Mouse (Mus musculus) E14TG2a.4 (cell line): ENCODE data around the gene Trafd1.
A peak's percentile ranks its signal among the peaks of the same experiment; 100 is the strongest.

Experiments used
- H3K27me3 ChIP-seq: 2 replicates; pipeline ENCODE4 v1.6.1; 2014; ENCODE audit warnings: low read length, control low read depth; ENCODE audit not compliant: insufficient read depth
- H3K36me3 ChIP-seq: 2 replicates; pipeline ENCODE4 v1.6.1; 2014; ENCODE audit warnings: low read length, control low read depth; ENCODE audit not compliant: insufficient read depth
- H3K4me1 ChIP-seq: replicated peaks from 2 replicates; pipeline ENCODE4 v1.6.1; 2014; ENCODE audit warnings: low read depth, low read length, control low read depth
- H3K4me3 ChIP-seq: replicated peaks from 2 replicates; pipeline ENCODE4 v1.5.1; 2014; ENCODE audit warnings: mild to moderate bottlenecking, low read length
- H3K9me3 ChIP-seq: 2 replicates; pipeline ENCODE4 v1.6.1; 2014; ENCODE audit warnings: low read length, control low read depth
- CTCF ChIP-seq: conservative IDR thresholded peaks from 2 replicates; pipeline ENCODE4 v1.5.1; 2014; ENCODE audit warnings: low read length
- NANOG ChIP-seq: IDR thresholded peaks from 2 replicates; pipeline ENCODE4 v1.6.1; 2014; ENCODE audit warnings: borderline replicate concordance, low read length, mixed read lengths
- POU5F1 ChIP-seq: IDR thresholded peaks from 2 replicates; pipeline ENCODE4 v1.6.1; 2014; ENCODE audit warnings: low read length, borderline replicate concordance

Trafd1 gene

GRCm38 (mm10) chr5:121399540-121399939 is 14.1 kb upstream of the Trafd1 start:
- peak overlapping the region; percentile 95 for H3K4me3 ChIP-seq
- peaks cover 67% of the 10 kb centered on the region for H3K4me1 ChIP-seq
- no peaks in the 10 kb centered on the region for H3K9me3 ChIP-seq
- TF ChIP-seq NANOG (no peak), POU5F1 (no peak), CTCF (no peak)
- H3K27me3 ChIP-seq, result no peaks in the 10 kb centered on the region
- peaks cover 49% of the 10 kb centered on the region for H3K36me3 ChIP-seq

DNA sequence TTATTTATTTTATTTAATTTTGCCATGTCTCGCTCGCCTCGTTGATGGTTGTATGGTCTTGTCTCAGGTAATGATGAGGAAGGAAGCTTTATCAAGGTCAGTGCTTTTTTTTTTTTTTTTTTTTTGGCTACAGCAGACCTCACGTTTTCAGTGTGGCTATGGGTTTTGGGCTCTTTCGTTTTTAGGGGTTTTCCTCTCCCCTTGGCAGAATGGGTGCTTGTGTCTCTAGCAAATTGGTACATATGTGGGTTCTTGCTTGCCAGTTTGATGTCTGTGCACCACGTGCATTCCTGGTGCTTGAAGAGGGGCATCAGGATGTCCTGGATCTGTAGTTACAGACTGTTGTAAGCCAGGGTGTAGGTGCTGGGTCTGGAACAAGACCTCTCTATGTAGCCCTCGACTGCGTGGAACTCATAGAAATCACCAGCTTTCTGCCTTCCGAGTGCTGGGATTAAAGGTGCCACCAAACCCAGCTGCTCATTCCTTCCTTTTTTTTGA is 13.6 kb upstream of the Trafd1 start:
- no peak for TF ChIP-seq POU5F1
- TF ChIP-seq CTCF, result no peak
- no peak for TF ChIP-seq NANOG
- peaks cover 48% of the 10 kb centered on the region for H3K36me3 ChIP-seq
- peaks cover 62% of the 10 kb centered on the region for H3K4me1 ChIP-seq
- no peaks in the 10 kb centered on the region for H3K9me3 ChIP-seq
- H3K4me3 ChIP-seq, result peak overlapping the region; percentile 95
- no peaks in the 10 kb centered on the region for H3K27me3 ChIP-seq

DNA sequence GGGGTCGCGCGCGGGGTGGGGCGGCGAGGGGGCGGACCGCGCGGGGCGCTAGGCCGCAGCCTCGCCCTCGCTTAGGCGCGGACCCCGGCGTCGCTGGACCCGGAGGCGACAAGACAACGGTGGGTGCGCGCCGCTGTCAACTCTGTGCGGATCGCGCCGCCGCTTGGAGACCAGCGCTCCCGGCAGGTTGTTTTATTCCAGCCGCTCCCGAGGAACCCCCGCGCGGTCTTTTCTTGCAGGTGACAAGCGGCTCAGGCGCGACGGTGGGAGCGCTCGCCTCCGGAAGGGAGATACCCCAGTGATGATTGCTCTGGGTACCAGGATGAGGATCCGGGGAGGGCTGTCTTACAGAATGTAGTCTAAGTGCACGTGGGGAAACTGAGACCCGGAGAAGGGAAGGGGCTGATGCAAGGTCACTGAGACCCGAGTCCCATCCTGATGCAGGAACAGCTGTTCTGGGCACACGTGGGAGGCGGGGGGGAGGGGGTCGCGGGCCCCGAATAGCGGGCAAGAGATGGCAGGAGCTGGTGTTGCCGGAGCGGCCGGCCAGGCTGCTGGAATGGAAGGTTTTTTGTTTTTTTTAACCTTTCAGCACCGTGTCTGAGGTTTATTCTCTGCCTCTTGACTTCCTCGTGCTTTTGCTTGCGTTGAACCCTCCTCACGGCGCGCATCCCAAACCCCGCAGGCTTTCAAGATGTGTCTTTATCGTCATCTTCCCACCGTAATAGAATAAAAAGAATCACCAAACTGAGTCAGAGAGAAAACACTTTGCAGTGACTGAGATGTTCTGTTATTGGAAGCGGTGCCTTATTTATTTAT is 12.9 kb upstream of the Trafd1 start:
- Histone ChIP-seq H3K27me3 (no peaks in the 10 kb centered on the region), H3K4me3 (peak overlapping the region; percentile 95), H3K9me3 (no peaks in the 10 kb centered on the region), H3K36me3 (peaks cover 41% of the 10 kb centered on the region), H3K4me1 (peaks cover 58% of the 10 kb centered on the region)
- no peak for TF ChIP-seq NANOG
- TF ChIP-seq CTCF, result no peak

- Histone ChIP-seq H3K4me3 (peak within 1 kb of the TSS; percentile 95), H3K27me3 (no peaks in the 10 kb centered on the region), H3K9me3 (no peaks in the 10 kb centered on the region), H3K36me3 (peaks cover 33% of the 10 kb centered on the region), H3K4me1 (peaks cover 54% of the 10 kb centered on the region)
- TF ChIP-seq POU5F1 (no peak), CTCF (no peak), NANOG (no peak)
Measured at GRCm38 (mm10) chr5:121397187-121398145, 12.0 kb upstream of the Trafd1 start, which contains the start of gene Naa25. Naa25 (plus strand) TSS chr5:121397936.

- no peak overlapping the region for H3K4me3 ChIP-seq
- TF ChIP-seq NANOG (no peak), CTCF (no peak)
Measured at GRCm38 (mm10) chr5:121395621-121396020, 10.2 kb upstream of the Trafd1 start.

GRCm38 (mm10) chr5:121393402-121393801 is 8.0 kb upstream of the Trafd1 start:
- Histone ChIP-seq H3K4me1 (peaks cover 28% of the 10 kb centered on the region), H3K9me3 (no peaks in the 10 kb centered on the region), H3K36me3 (no peaks in the 10 kb centered on the region), H3K4me3 (no peak overlapping the region), H3K27me3 (no peaks in the 10 kb centered on the region)
- no peak for TF ChIP-seq NANOG
- TF ChIP-seq POU5F1, result no peak
- no peak for TF ChIP-seq CTCF

More at GRCm38 (mm10) chr5:121395621-121396020, 10.2 kb upstream of the Trafd1 start:
- Histone ChIP-seq H3K4me1 (peaks cover 36% of the 10 kb centered on the region), H3K9me3 (no peaks in the 10 kb centered on the region), H3K27me3 (no peaks in the 10 kb centered on the region), H3K36me3 (peaks cover 15% of the 10 kb centered on the region)

DNA sequence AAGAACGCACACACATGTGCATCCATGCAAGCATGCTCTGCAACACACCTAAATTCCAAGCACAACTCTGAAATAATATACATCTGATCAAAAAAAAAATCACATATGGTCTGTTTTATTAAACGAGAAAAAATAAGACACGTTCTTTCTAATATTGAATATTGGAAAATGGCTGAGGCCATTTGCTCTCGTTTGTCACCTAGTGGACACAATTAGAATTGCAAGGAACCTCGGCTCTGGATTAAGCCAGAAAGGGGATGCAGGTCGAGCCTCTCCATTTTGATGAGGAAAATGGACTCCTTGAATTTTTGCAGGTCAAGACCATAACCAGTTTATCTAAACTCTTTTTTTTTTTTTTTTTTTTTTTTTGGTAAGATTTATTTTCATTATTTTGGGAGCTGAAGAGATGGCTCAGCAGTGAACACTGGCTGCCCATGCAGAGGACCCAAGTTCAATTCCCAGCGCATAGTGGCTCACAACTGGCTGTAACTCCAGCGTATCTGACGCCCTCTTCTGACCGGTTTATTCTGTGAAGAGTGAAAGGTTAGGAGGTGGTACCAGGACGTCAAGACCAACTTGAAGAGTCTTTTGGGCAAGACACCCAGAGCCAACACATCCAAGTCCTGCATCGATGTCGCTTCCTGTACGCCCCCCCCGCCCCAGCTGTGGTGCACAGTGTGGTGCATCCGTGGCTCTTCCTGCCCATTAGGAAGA is 7.4 kb upstream of the Trafd1 start:
- no peak overlapping the region for H3K4me3 ChIP-seq
- H3K36me3 ChIP-seq, result no peaks in the 10 kb centered on the region
- H3K4me1 ChIP-seq, result peaks cover 28% of the 10 kb centered on the region
- TF ChIP-seq CTCF (peak; percentile 93), NANOG (no peak), POU5F1 (no peak)
- H3K9me3 ChIP-seq, result no peaks in the 10 kb centered on the region
- 0 out of 2 replicates have a peak, but pooled peaks cover 3% of the 10 kb centered on the region for H3K27me3 ChIP-seq
